Mouse (Mus musculus): ENCODE measurements around the gene Gnas.

DNA sequence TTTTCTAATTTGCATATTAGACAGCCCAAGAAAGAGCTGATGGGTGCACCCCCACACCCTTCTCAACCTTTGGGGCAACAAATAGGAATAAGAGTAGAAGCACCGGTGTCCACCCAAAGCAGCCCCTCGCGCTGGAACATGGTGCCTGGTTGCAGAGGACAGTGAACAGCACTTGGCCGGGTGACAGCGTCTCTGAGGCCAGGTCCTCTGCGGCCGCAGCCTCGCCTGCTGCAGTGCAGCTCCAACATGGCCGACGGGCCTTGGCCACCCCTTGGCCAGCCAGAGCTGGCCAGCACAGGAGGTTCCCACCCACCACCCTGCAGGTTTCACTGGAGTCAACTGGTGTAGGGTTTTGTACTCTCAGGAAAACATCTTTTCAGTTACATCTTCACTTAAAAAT, 50.3 kb downstream of the Gnas start:
- TF ChIP-seq POLR2A (IDR thresholded peaks at IDR 0.05; ENCODE audit: extremely low read depth, insufficient read depth, low read length): no peak
- TF ChIP-seq CTCF (IDR thresholded peaks at IDR 0.05; ENCODE audit: low read depth, low read length): no peak
